Mouse (Mus musculus): Measurements from ENCODE around the gene Gm10300.

GRCm38 (mm10) chr4:132066101-132066773 is 8.3 kb upstream of the Gm10300 start:
- TF ChIP-seq CTCF (IDR thresholded peaks at IDR 0.05; ENCODE audit: borderline replicate concordance, insufficient read depth, low read length), result no peak
- TF ChIP-seq POLR2A (IDR thresholded peaks at IDR 0.05; ENCODE audit: low read depth, low read length), result no peak

Measured in embryonic fibroblast, embryonic 13.5 days (primary cell).